Mouse (Mus musculus): Measurements from ENCODE around the gene Mylip.

DNA sequence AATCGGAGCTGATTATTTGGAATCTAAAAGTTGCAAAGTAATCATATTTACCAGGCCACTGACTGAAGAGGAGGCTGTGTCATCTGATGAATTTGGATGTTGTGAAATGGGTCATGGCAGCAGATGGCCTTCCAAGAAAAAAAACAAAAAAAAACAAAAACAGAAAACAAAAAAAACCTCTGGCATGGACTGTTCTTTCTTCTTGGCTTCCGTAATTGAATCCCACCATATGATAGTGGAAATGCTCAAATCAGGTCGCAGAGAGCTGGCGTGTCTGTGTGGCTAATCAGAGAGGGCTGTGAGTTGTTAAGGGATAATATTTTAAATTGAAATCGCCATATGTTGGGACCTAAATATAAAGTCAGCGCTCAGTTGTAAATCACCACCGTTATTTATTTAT lies 67.9 kb downstream of the Mylip start:
- TF ChIP-seq CTCF (IDR thresholded peaks at IDR 0.05; ENCODE audit: low read depth) (no peak), EP300 (optimal IDR thresholded peaks at IDR 0.05) (no peak)

All from stomach, postnatal 0 days (tissue).